Mouse (Mus musculus) brown adipose tissue, adult 24 weeks (tissue): Measurements from ENCODE around the gene Olfr770. TPM values are rescaled to one million over a fixed set of nuclear protein-coding genes. Genes with fewer than 3 reads are reported as not detected.
"Not testable (repeated sequence)": the region's sequence is repeated elsewhere in the genome, so short reads cannot be mapped to it uniquely, and the experiment has no call there.

Experiments
- H3K27ac ChIP-seq: fragments of 200-500 bp; replicated peaks from 2 replicates; pipeline ENCODE4 v1.5.1; 2012; ENCODE audit warnings: low read depth, mild to moderate bottlenecking, low read length
- H3K4me1 ChIP-seq: fragments of 200-500 bp; 2 replicates; pipeline ENCODE4 v1.6.1; 2012; ENCODE audit warnings: low read length, mixed read lengths; ENCODE audit not compliant: control insufficient read depth, insufficient read depth, insufficient read length
- H3K4me3 ChIP-seq: fragments of 200-500 bp; 2 replicates; pipeline ENCODE4 v1.5.1; 2012; ENCODE audit warnings: low read depth, mild to moderate bottlenecking, low read length, moderate library complexity; ENCODE audit not compliant: insufficient read depth
- polyA plus RNA-seq: library from polyadenylated mRNA; stranded (reverse); fragments of >200 nt; gene quantifications from 2 replicates; pipeline ENCODE4 v1.2.4, GENCODE M21; 2012; ENCODE audit not compliant: missing spikeins, insufficient read depth, insufficient read length

Olfr770 gene
- polyA plus RNA-seq, result not detected in 2 replicates

DNA sequence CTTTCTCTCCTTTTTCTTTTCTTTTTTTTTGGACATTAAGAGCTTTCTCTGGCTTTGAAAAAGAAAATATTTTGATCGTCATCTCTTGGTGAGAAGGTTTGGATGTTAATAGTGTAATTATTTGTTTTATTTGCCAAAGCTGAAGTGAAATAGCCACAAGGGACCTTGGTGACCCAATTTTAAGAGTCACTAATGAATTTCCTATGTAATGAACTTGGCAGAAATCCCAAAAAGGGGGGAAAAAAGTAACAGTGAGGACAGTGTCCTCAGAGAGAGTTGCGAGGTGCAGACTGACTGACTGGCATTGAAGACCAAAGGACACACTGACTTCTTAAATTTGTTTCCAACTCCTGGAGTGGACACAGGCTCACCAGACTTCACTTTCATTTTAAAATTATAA is at the start of gene Olfr770:
Olfr770 (minus strand) TSS at position 101 of the 400 bp plus-strand sequence.
- no peak within 1 kb of the TSS for H3K27ac ChIP-seq
- no peaks in the 10 kb centered on the region for H3K4me1 ChIP-seq
- no peak within 1 kb of the TSS for H3K4me3 ChIP-seq

GRCm38 (mm10) chr10:129187319-129187718 is 48.5 kb upstream of the Olfr770 start, which contains the start of gene Olfr773:
Gene Olfr773 (minus strand): TSS chr10:129187419.
- not testable (repeated sequence) for H3K27ac ChIP-seq, H3K4me1 ChIP-seq, H3K4me3 ChIP-seq

DNA sequence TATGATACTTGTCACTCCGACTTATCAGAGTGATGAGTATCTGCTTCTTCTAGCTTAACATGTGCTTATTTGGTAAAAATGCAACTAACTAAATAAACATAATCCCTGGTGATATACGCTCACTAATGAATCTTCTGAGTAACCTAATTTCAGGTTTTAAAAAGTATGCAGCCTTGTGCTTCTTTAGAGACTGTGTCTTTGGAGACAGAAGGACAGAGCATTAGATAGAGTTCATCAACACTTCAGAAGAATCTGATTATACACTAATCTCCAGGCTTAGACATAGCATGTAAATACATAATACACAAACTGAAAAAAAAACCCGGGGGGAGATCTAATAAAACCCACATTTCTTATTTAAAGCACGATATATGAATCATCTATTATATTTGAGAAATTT is 39.0 kb upstream of the Olfr770 start, which contains the start of gene Olfr772:
Olfr772 (minus strand) TSS at position 101 of the 400 bp plus-strand sequence.
- not testable (repeated sequence) for H3K27ac ChIP-seq, H3K4me3 ChIP-seq, H3K4me1 ChIP-seq

GRCm38 (mm10) chr10:129164651-129165050 is 25.9 kb upstream of the Olfr770 start, which contains the start of gene Olfr771:
Gene Olfr771 (minus strand): TSS chr10:129164751.
- H3K27ac ChIP-seq, result no peak within 1 kb of the TSS
- no peak within 1 kb of the TSS for H3K4me3 ChIP-seq
- no peaks in the 10 kb centered on the region for H3K4me1 ChIP-seq

DNA sequence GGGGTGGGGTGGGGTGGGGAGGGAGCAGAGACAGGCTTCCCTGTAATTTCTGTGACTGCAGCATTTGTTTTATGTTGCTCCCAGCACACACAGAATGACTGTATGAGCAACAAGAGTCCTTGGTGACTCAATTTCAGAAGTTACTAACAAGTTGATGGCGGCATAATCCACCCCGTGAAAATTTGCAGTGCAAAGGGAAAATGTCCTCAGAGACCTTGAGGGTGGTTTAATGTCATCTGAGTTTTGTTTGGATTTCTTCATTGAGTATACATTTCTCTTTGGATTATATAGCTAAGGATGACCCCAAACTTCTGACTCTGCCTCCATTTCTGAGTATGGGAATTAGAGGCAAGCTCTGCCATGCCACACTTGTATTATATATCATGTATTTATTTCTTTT is 21.0 kb downstream of the Olfr770 start, which contains the start of gene Olfr769:
Olfr769 (minus strand) TSS at position 101 of the 400 bp plus-strand sequence.
- Histone ChIP-seq H3K4me3 (no peak within 1 kb of the TSS), H3K4me1 (no peaks in the 10 kb centered on the region), H3K27ac (no peak within 1 kb of the TSS)

GRCm38 (mm10) chr10:129115146-129115545 is 23.7 kb downstream of the Olfr770 start:
- H3K4me1 ChIP-seq, result no peaks in the 10 kb centered on the region
- no peak overlapping the region for H3K4me3 ChIP-seq
- H3K27ac ChIP-seq, result no peak overlapping the region

DNA sequence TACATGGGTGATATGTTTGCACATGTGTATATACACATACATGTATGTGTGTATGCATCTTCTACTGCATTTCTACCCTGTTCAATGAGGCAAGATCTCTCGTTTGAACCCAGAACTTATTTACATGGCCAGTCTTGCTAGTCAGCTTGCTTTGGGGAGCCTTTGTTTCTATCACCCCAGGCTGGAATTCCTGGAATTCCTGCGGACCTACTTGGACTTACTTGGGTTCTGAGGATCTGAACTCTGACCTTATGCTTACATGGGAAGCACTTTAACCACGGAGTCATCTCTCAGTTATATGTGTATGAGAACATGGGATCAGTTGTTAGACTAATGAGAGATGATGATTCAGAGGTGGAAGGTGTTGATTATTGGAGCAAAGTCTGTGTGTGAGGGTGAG is 37.6 kb downstream of the Olfr770 start:
- no peaks in the 10 kb centered on the region for H3K4me1 ChIP-seq
- no peak overlapping the region for H3K4me3 ChIP-seq
- no peak overlapping the region for H3K27ac ChIP-seq

- Histone ChIP-seq H3K4me3 (no peak within 1 kb of the TSS), H3K27ac (no peak within 1 kb of the TSS), H3K4me1 (no peaks in the 10 kb centered on the region)
Measured at GRCm38 (mm10) chr10:129099275-129099674, 39.5 kb downstream of the Olfr770 start, which contains the start of gene Olfr768. Gene Olfr768 (minus strand): TSS chr10:129099375.

- H3K4me1 ChIP-seq, H3K4me3 ChIP-seq, H3K27ac ChIP-seq: not testable (repeated sequence)
Measured at GRCm38 (mm10) chr10:129082810-129083209, 56.0 kb downstream of the Olfr770 start, which contains the start of gene Olfr767. Gene Olfr767 (minus strand): TSS chr10:129082910.

Other genes with a start within 250 kb of the Olfr770 start
- 1.0 and 1.3 TPM in 2 replicates for gene Gdf11, start 247.3 kb downstream of the Olfr770 start, polyA plus RNA-seq
- gene Cd63, start 238.0 kb downstream of the Olfr770 start, polyA plus RNA-seq, result 59.5 and 73.6 TPM in 2 replicates
- gene Rdh5, start 216.1 kb downstream of the Olfr770 start, polyA plus RNA-seq, result 10.9 and 11.5 TPM in 2 replicates
- gene Bloc1s1, start 215.0 kb downstream of the Olfr770 start, polyA plus RNA-seq, result 297 and 417 TPM in 2 replicates
- gene Itga7, start 205.2 kb downstream of the Olfr770 start, polyA plus RNA-seq, result 23.2 and 28.5 TPM in 2 replicates
- gene Mettl7b, start 178.0 kb downstream of the Olfr770 start, polyA plus RNA-seq, result not detected in 2 replicates
- not detected in 2 replicates for gene Olfr9, start 149.6 kb downstream of the Olfr770 start, polyA plus RNA-seq
- not detected in 2 replicates for gene Olfr763, start 128.2 kb downstream of the Olfr770 start, polyA plus RNA-seq
- not detected in 2 replicates for gene Olfr764-ps1, start 99.1 kb downstream of the Olfr770 start, polyA plus RNA-seq
- not detected in 2 replicates for gene Olfr765, start 89.0 kb downstream of the Olfr770 start, polyA plus RNA-seq
- gene Olfr766-ps1, start 70.0 kb downstream of the Olfr770 start, polyA plus RNA-seq, result not detected in 2 replicates
- not detected in 2 replicates for gene Olfr767, start 56.1 kb downstream of the Olfr770 start, polyA plus RNA-seq
- gene Olfr768, start 39.6 kb downstream of the Olfr770 start, polyA plus RNA-seq, result not detected in 2 replicates
- gene Olfr769, start 21.1 kb downstream of the Olfr770 start, polyA plus RNA-seq, result not detected in 2 replicates
- not detected in 2 replicates for gene Olfr771, start 25.8 kb upstream of the Olfr770 start, polyA plus RNA-seq
- gene Olfr772, start 38.9 kb upstream of the Olfr770 start, polyA plus RNA-seq, result not detected in 2 replicates
- not detected in 2 replicates for gene Olfr773, start 48.4 kb upstream of the Olfr770 start, polyA plus RNA-seq
- gene Olfr774, start 97.2 kb upstream of the Olfr770 start, polyA plus RNA-seq, result not detected in 2 replicates
- not detected in 2 replicates for gene Olfr775, start 109.4 kb upstream of the Olfr770 start, polyA plus RNA-seq
- not detected in 2 replicates for gene Olfr776, start 120.1 kb upstream of the Olfr770 start, polyA plus RNA-seq
- not detected in 2 replicates for gene Olfr777, start 132.5 kb upstream of the Olfr770 start, polyA plus RNA-seq
- gene Olfr780, start 179.1 kb upstream of the Olfr770 start, polyA plus RNA-seq, result not detected in 2 replicates
- not detected in 2 replicates for gene Olfr781, start 189.9 kb upstream of the Olfr770 start, polyA plus RNA-seq
- gene Olfr782, start 209.9 kb upstream of the Olfr770 start, polyA plus RNA-seq, result not detected in 2 replicates
- gene Olfr784, start 245.1 kb upstream of the Olfr770 start, polyA plus RNA-seq, result not detected in 2 replicates